Mouse (Mus musculus): ENCODE data around the gene Scp2. TPM values are rescaled to one million over a fixed set of nuclear protein-coding genes. Genes with fewer than 3 reads are reported as not detected.
"Not testable (repeated sequence)": the region's sequence is repeated elsewhere in the genome, so short reads cannot be mapped to it uniquely, and the experiment has no call there.

Gene Scp2
- total and polyA plus RNA-seq, 3 experiments: 65.8 to 84.4 TPM; not detected in 1

- Histone ChIP-seq H3K9me3 (replicated peaks; ENCODE audit: insufficient read depth, low read length) (no peaks in the 10 kb centered on the region), H3K27ac (ENCODE audit: control insufficient read depth, low read depth, low read length) (no peak overlapping the region), H3K27me3 (ENCODE audit: control insufficient read depth in 1 of 2, insufficient read depth in 2 of 2, low read length in 2 of 2) (no peaks in the 10 kb centered on the region), H3K9ac (ENCODE audit: control insufficient read depth, low read depth, low read length, poor library complexity, severe bottlenecking) (no peak overlapping the region), H3K36me3 (ENCODE audit: control insufficient read depth in 1 of 2, insufficient read depth in 2 of 2, low read length in 2 of 2) (no peaks in the 10 kb centered on the region), H3K79me2 (ENCODE audit: control insufficient read depth, insufficient read depth, low read length, poor library complexity) (no peaks in the 10 kb centered on the region), H3K4me1 (ENCODE audit: control insufficient read depth in 1 of 2, insufficient read depth in 2 of 2, low read length in 2 of 2) (no peaks in the 10 kb centered on the region), H3K4me3 (ENCODE audit: control insufficient read depth in 1 of 2, insufficient read depth in 1 of 2, low read depth in 2 of 2, low read length in 2 of 2) (no peak overlapping the region)
- DNase-seq (ENCODE audit: low read depth, low spot score): no peak
- no peak for TF ChIP-seq ZNF384 (IDR thresholded peaks at IDR 0.05; ENCODE audit: low read depth, low read length)
- no peak for TF ChIP-seq RCOR1 (IDR thresholded peaks at IDR 0.05; ENCODE audit: low read depth, low read length)
- no peak for TF ChIP-seq TAL1 (IDR thresholded peaks at IDR 0.05; ENCODE audit: low read length)
- TF ChIP-seq EP300 (IDR thresholded peaks at IDR 0.05; ENCODE audit: low read depth in 1 of 2, low read length in 2 of 2): no peak
- TF ChIP-seq RAD21 (IDR thresholded peaks at IDR 0.05; ENCODE audit: low read depth, low read length): no peak
- TF ChIP-seq GABPA (IDR thresholded peaks at IDR 0.05; ENCODE audit: low read depth, low read length): no peak
Observed at GRCm38 (mm10) chr4:108143778-108144177, 1.0 kb downstream of the Scp2 start.

- H3K4me3 ChIP-seq (ENCODE audit: control insufficient read depth in 1 of 2, insufficient read depth in 1 of 2, low read depth in 2 of 2, low read length in 2 of 2); H3K9ac ChIP-seq (ENCODE audit: control insufficient read depth, low read depth, low read length, poor library complexity, severe bottlenecking); H3K4me1 ChIP-seq (ENCODE audit: control insufficient read depth in 1 of 2, insufficient read depth in 2 of 2, low read length in 2 of 2); H3K36me3 ChIP-seq (ENCODE audit: control insufficient read depth in 1 of 2, insufficient read depth in 2 of 2, low read length in 2 of 2); H3K27ac ChIP-seq (ENCODE audit: control insufficient read depth, low read depth, low read length); H3K9me3 ChIP-seq (replicated peaks; ENCODE audit: insufficient read depth, low read length); H3K27me3 ChIP-seq (ENCODE audit: control insufficient read depth in 1 of 2, insufficient read depth in 2 of 2, low read length in 2 of 2); H3K79me2 ChIP-seq (ENCODE audit: control insufficient read depth, insufficient read depth, low read length, poor library complexity): not testable (repeated sequence)
- peak; percentile 17 for DNase-seq (ENCODE audit: low read depth, low spot score)
- TF ChIP-seq SMC3 (IDR thresholded peaks at IDR 0.05; ENCODE audit: low read depth, low read length) (0 out of 2 replicates have a peak, but pooled peaks have one; percentile 7), CTCF (IDR thresholded peaks at IDR 0.05 in 2 of 3, conservative IDR thresholded peaks at IDR 0.05 in 1 of 3; ENCODE audit: control insufficient read depth in 1 of 3, insufficient read depth in 1 of 3, low read depth in 2 of 3, low read length in 3 of 3, poor library complexity in 1 of 3, severe bottlenecking in 1 of 3) (peak in 1 of 3 experiments; percentile 14; a peak in 1 of 6 replicates), RAD21 (IDR thresholded peaks at IDR 0.05; ENCODE audit: low read depth, low read length) (peak; percentile 18)
Observed at GRCm38 (mm10) chr4:108143178-108143577, 1.6 kb downstream of the Scp2 start.

DNA sequence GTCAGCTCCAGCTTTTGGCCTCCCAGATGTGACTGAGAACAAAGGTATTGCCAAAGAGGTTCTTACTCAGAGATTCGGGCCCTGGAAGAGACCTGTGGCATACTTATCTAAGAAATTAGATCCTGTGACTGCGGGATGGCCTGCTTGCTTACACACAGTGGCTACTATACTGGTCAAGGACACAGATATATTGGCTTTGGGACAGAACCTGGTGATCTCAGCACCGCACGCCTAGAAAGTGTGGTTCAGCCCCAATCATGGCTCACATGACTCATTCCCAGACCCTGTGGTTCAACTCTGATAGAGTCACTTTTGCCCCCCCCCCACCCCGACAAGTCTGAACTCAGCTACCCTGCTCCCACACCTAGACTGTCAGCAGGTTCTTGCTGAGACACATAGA, 7.9 kb downstream of the Scp2 start:
- Histone ChIP-seq H3K9me3 (replicated peaks; ENCODE audit: insufficient read depth, low read length) (no peaks in the 10 kb centered on the region), H3K27me3 (ENCODE audit: control insufficient read depth in 1 of 2, insufficient read depth in 2 of 2, low read length in 2 of 2) (peaks cover 0 to 1% of the 10 kb centered on the region in 2 experiments; a peak in 1 of 4 replicates), H3K4me3 (ENCODE audit: control insufficient read depth in 1 of 2, insufficient read depth in 1 of 2, low read depth in 2 of 2, low read length in 2 of 2) (no peak overlapping the region), H3K4me1 (ENCODE audit: control insufficient read depth in 1 of 2, insufficient read depth in 2 of 2, low read length in 2 of 2) (no peaks in the 10 kb centered on the region), H3K27ac (ENCODE audit: control insufficient read depth, low read depth, low read length) (no peak overlapping the region), H3K36me3 (ENCODE audit: control insufficient read depth in 1 of 2, insufficient read depth in 2 of 2, low read length in 2 of 2) (no peaks in the 10 kb centered on the region), H3K9ac (ENCODE audit: control insufficient read depth, low read depth, low read length, poor library complexity, severe bottlenecking) (no peak overlapping the region), H3K79me2 (ENCODE audit: control insufficient read depth, insufficient read depth, low read length, poor library complexity) (no peaks in the 10 kb centered on the region)
- no peak for DNase-seq (ENCODE audit: low read depth, low spot score)
- TF ChIP-seq JUND (IDR thresholded peaks at IDR 0.05; ENCODE audit: low read depth, low read length): no peak
- no peak for TF ChIP-seq MAZ (IDR thresholded peaks at IDR 0.05; ENCODE audit: low read depth, low read length)
- no peak for TF ChIP-seq TAL1 (IDR thresholded peaks at IDR 0.05; ENCODE audit: low read length)
- no peak for TF ChIP-seq E2F4 (IDR thresholded peaks at IDR 0.05; ENCODE audit: borderline replicate concordance, low read depth, low read length)
- TF ChIP-seq KAT2A (conservative IDR thresholded peaks at IDR 0.05; ENCODE audit: low read depth, low read length): no peak
- no peak for TF ChIP-seq NELFE (IDR thresholded peaks at IDR 0.05; ENCODE audit: low read depth, low read length)
- no peak for TF ChIP-seq GATA1 (IDR thresholded peaks at IDR 0.05; ENCODE audit: low read depth, low read length)
- no peak for TF ChIP-seq GABPA (IDR thresholded peaks at IDR 0.05; ENCODE audit: low read depth, low read length)
- TF ChIP-seq UBTF (IDR thresholded peaks at IDR 0.05; ENCODE audit: borderline replicate concordance, insufficient read depth, low read depth, low read length): no peak
- no peak for TF ChIP-seq ZNF384 (IDR thresholded peaks at IDR 0.05; ENCODE audit: low read depth, low read length)
- no peak for TF ChIP-seq CHD1 (IDR thresholded peaks at IDR 0.05; ENCODE audit: low read depth, low read length)
- TF ChIP-seq MEF2A (IDR thresholded peaks at IDR 0.05; ENCODE audit: extremely low read depth, insufficient replicate concordance, low read depth, low read length, poor library complexity, severe bottlenecking): no peak
- no peak for TF ChIP-seq EP300 (IDR thresholded peaks at IDR 0.05; ENCODE audit: low read depth in 1 of 2, low read length in 2 of 2)
- no peak for TF ChIP-seq RAD21 (IDR thresholded peaks at IDR 0.05; ENCODE audit: low read depth, low read length)

Data from MEL (cell line).